Mouse (Mus musculus) A20 (cell line): Measurements from ENCODE around the gene Nol4l.
A peak's percentile ranks its signal among the peaks of the same experiment; 100 is the strongest.

ENCODE experiments used
- DNase-seq: peaks from one replicate; pipeline ENCODE4 v3.0.0-alpha.2; 2011; ENCODE audit warnings: low read depth, low spot score

Gene Nol4l

GRCm38 (mm10) chr2:153483118-153483983, 46.4 kb downstream of the Nol4l start:
- DNase-seq = peak; percentile 48

- DNase-seq = no peak
Observed at GRCm38 (mm10) chr2:153481861-153482120, 48.0 kb downstream of the Nol4l start.

GRCm38 (mm10) chr2:153481108-153481860, 48.5 kb downstream of the Nol4l start:
- peak; percentile 66 for DNase-seq

GRCm38 (mm10) chr2:153479486-153479885, 50.3 kb downstream of the Nol4l start:
- DNase-seq = no peak

GRCm38 (mm10) chr2:153478583-153478982, 51.2 kb downstream of the Nol4l start:
- peak; percentile 52 for DNase-seq

- no peak for DNase-seq
Observed at GRCm38 (mm10) chr2:153475114-153476112, 54.4 kb downstream of the Nol4l start.

- DNase-seq = no peak
Observed at GRCm38 (mm10) chr2:153470983-153471382, 58.8 kb downstream of the Nol4l start.

- DNase-seq = no peak
Observed at GRCm38 (mm10) chr2:153469764-153470163, 60.0 kb downstream of the Nol4l start.

- no peak for DNase-seq
Observed at GRCm38 (mm10) chr2:153469317-153469716, 60.5 kb downstream of the Nol4l start.

- DNase-seq = no peak
Observed at GRCm38 (mm10) chr2:153467372-153467771, 62.4 kb downstream of the Nol4l start.

GRCm38 (mm10) chr2:153463257-153463656, 66.5 kb downstream of the Nol4l start:
- peak; percentile 62 for DNase-seq

GRCm38 (mm10) chr2:153458022-153458441, 71.7 kb downstream of the Nol4l start:
- DNase-seq = no peak

GRCm38 (mm10) chr2:153457467-153457866, 72.3 kb downstream of the Nol4l start:
- no peak for DNase-seq

- no peak for DNase-seq
Observed at GRCm38 (mm10) chr2:153454841-153455506, 74.8 kb downstream of the Nol4l start.

- no peak for DNase-seq
Observed at GRCm38 (mm10) chr2:153453961-153454759, 75.6 kb downstream of the Nol4l start.

- no peak for DNase-seq
Observed at GRCm38 (mm10) chr2:153448519-153448918, 81.3 kb downstream of the Nol4l start.

GRCm38 (mm10) chr2:153447719-153448118, 82.1 kb downstream of the Nol4l start:
- no peak for DNase-seq

- DNase-seq = no peak
Observed at GRCm38 (mm10) chr2:153446476-153446875, 83.3 kb downstream of the Nol4l start.

GRCm38 (mm10) chr2:153446017-153446408, 83.8 kb downstream of the Nol4l start:
- peak; percentile 72 for DNase-seq
